Mouse (Mus musculus) embryonic facial prominence, embryonic 11.5 days (tissue): ENCODE results near the gene Drd4. TPM values are rescaled to one million over a fixed set of nuclear protein-coding genes. Genes with fewer than 3 reads are reported as not detected.

ENCODE experiments used
- ATAC-seq: fragments of 200-750 bp; cut with Nextera tagmentation; replicated peaks from 2 replicates; pipeline ENCODE4 v1.8.0; 2017; ENCODE audit warnings: low read depth; ENCODE audit not compliant: insufficient number of reproducible peaks, low FRiP score, low TSS enrichment
- DNase-seq: peaks from one replicate; pipeline ENCODE4 v3.0.0-alpha.2; 2015; ENCODE audit warnings: low spot score
- H3K27ac ChIP-seq: fragments of 300-500 bp; sonication (generic); replicated peaks from 2 replicates; pipeline ENCODE4 v1.5.1; 2014; ENCODE audit warnings: mild to moderate bottlenecking, low read depth, low read length, control low read depth
- H3K27me3 ChIP-seq: fragments of 300-500 bp; sonication (generic); 2 replicates; pipeline ENCODE4 v1.6.1; 2014; ENCODE audit warnings: mild to moderate bottlenecking, low read length, moderate library complexity, mixed read lengths; ENCODE audit not compliant: control insufficient read depth, insufficient read depth
- H3K36me3 ChIP-seq: fragments of 300-500 bp; sonication (generic); replicated peaks from 2 replicates; pipeline ENCODE4 v1.6.1; 2014; ENCODE audit warnings: low read depth, mild to moderate bottlenecking, low read length, moderate library complexity, mixed read lengths; ENCODE audit not compliant: control insufficient read depth, insufficient read depth
- H3K4me1 ChIP-seq: fragments of 300-500 bp; sonication (generic); 2 replicates; pipeline ENCODE4 v1.6.1; 2014; ENCODE audit warnings: low read length, mixed read lengths; ENCODE audit not compliant: control insufficient read depth, insufficient read depth
- H3K4me2 ChIP-seq: fragments of 300-500 bp; sonication (generic); 2 replicates; pipeline ENCODE4 v1.6.1; 2014; ENCODE audit warnings: low read depth, mild to moderate bottlenecking, control low read depth, low read length, moderate library complexity
- H3K4me3 ChIP-seq: fragments of 300-500 bp; sonication (generic); 2 replicates; pipeline ENCODE4 v1.5.1; 2014; ENCODE audit warnings: low read depth, low read length, control low read depth
- H3K9ac ChIP-seq: fragments of 300-500 bp; sonication (generic); replicated peaks from 2 replicates; pipeline ENCODE4 v1.6.1; 2014; ENCODE audit warnings: mild to moderate bottlenecking, control low read depth, low read length
- H3K9me3 ChIP-seq: fragments of 300-500 bp; sonication (generic); replicated peaks from 2 replicates; pipeline ENCODE4 v1.6.1; 2016; ENCODE audit warnings: mild to moderate bottlenecking, low read length, inconsistent platforms, mixed read lengths; ENCODE audit not compliant: control insufficient read depth
- WGBS: fragments of 180-500 bp; shearing (Covaris S2); extraction: QIAGEN DNeasy Blood & Tissue Kit; methylation state at CpG from one replicate; pipeline ENCODE4 v1.1.7; 2014; 5-methylcytosine and 5-hydroxymethylcytosine counted together
- polyA plus RNA-seq: library from polyadenylated mRNA; unstranded; fragments of >200 nt; fragmentation: Nextera tagmentation; extraction: Ambion mirVana; gene quantifications from 2 replicates; pipeline ENCODE4 v1.2.1, GENCODE M21; 2014

The Drd4 gene
- polyA plus RNA-seq, 1 experiment from 2014 or later = 0.62 TPM

DNA sequence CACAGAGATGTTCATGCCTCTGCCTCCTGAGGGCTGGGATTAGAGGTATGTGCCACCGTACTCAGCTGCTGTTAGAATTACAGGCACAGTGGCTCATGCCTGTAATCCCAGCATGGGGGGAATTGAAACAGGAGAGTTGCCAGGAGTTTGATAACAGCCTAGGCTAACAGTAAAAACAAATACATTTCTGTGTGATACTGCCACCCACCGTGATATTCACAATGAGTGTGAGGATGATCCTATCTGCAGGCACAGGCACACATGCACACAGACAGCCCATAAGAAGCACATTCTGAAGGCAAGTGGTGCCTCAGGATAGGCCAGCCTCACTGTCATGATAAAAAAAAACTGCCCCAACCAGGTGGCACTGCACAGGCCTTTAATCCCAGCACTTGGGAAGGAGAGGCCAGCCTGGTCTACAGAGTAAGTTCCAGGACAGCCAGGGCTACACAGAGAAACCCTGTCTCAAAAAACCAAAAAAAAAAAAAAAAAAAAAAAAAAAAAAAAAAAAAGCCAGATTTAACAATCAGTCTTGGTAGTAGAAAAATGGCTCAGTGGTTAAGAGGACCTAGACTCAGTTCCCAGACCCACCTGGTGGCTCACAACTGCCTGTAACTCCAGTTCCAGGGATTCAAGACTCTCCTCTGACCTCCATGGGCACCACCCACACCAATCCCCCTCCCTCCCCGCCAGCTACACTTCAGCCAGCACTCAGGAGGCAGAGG lies 6.3 kb downstream of the Drd4 start:
- H3K27me3 ChIP-seq = peaks cover 24% of the 10 kb centered on the region
- no peaks in the 10 kb centered on the region for H3K9me3 ChIP-seq
- H3K4me2 ChIP-seq = no peak overlapping the region
- no peak overlapping the region for H3K27ac ChIP-seq
- ATAC-seq (no peak), DNase-seq (no peak)
- H3K36me3 ChIP-seq = peaks cover 5% of the 10 kb centered on the region
- peaks cover 6% of the 10 kb centered on the region; the same call in 1 of the 2 replicates for H3K4me1 ChIP-seq
- no peak overlapping the region for H3K4me3 ChIP-seq
- 87% methylated on average over 3 of the region's 3 CpGs for WGBS
- H3K9ac ChIP-seq = no peak overlapping the region

DNA sequence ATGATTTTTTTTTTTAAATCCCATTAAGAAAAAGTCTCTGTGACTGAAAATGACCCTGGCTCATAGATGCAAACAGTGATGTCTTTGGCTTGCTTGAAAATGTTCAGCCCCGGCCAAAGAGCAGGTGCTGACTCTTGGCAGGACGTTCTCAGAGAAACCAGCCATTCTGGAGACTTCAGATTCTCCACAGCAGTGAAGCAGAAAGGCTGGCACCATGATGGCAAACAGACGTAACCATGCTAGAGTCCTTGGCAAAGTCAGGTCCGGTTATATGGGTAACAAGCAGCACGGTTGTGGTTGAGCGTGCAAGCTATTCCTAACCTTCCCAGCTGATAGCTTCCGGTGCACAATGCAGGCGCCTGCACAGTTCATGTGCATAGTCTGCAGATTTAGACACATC lies 7.4 kb downstream of the Drd4 start:
- H3K27me3 ChIP-seq = peaks cover 13% of the 10 kb centered on the region
- H3K4me1 ChIP-seq = 0 out of 2 replicates have a peak, but pooled peaks cover under 1% of the 10 kb centered on the region
- H3K4me3 ChIP-seq = no peak overlapping the region
- ATAC-seq = no peak
- no peak overlapping the region for H3K4me2 ChIP-seq
- H3K36me3 ChIP-seq = peaks cover 5% of the 10 kb centered on the region
- no peak overlapping the region for H3K9ac ChIP-seq
- no peaks in the 10 kb centered on the region for H3K9me3 ChIP-seq
- no peak overlapping the region for H3K27ac ChIP-seq
- 90% methylated on average over 8 of the region's 8 CpGs for WGBS
- DNase-seq = no peak

DNA sequence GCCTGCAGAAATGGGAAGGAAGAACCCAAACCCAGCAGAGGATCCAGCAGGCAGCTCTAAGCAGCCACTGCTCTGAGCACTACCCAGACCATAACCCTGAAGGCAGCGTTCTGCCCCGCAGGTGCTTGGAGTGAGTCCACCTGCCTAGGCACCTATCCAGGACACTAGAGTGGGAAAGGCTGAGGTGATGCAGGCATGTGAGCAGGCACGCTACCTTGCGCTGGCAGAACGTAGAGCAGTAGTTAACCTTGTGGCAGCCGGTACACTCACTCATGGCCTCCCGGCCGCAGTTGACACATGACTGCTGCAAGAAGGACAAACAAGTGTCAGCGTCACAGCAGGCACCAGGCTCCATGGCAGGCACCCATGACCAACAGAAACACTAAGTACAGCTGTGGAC lies 9.6 kb downstream of the Drd4 start:
- H3K9me3 ChIP-seq = no peaks in the 10 kb centered on the region
- no peaks in the 10 kb centered on the region for H3K4me1 ChIP-seq
- DNase-seq (no peak), ATAC-seq (no peak)
- no peak overlapping the region for H3K9ac ChIP-seq
- H3K4me3 ChIP-seq = no peak overlapping the region
- no peak overlapping the region for H3K4me2 ChIP-seq
- H3K27ac ChIP-seq = no peak overlapping the region
- H3K36me3 ChIP-seq = peaks cover 5% of the 10 kb centered on the region
- no peaks in the 10 kb centered on the region for H3K27me3 ChIP-seq
- 97% methylated on average over 9 of the region's 9 CpGs for WGBS

DNA sequence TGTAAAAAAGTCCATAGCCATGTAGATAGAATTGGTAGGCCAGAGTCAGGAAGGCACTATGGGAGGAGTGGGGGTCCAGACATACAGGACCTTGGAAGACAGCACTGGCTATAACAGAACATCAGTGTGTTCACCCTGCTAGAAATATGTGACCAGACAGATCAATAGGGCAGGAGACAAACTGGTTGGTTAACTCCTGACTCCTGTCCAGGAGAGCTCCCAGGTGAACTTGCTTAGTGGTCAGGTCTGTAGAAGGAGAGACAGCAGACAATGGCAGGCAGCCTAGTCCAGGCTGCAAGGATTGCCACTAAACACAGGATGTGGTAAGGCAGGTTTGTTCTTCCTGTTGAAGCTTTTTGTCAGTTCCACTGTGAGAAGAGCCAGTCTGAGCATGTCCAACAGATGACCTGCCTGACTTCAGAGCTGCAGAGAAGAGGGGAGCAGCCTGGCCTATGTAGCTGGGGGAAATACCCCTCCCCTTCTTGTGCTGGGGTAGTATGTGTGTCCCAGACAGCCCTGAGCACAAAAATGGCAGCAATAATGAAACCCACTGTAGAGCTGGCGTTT lies 11.0 kb downstream of the Drd4 start:
- Histone ChIP-seq H3K4me1 (no peaks in the 10 kb centered on the region), H3K4me3 (no peak overlapping the region), H3K36me3 (peaks cover 9% of the 10 kb centered on the region), H3K9me3 (no peaks in the 10 kb centered on the region), H3K27me3 (no peaks in the 10 kb centered on the region), H3K27ac (no peak overlapping the region), H3K9ac (no peak overlapping the region), H3K4me2 (no peak overlapping the region)
- 72% methylated on average over 1 of the region's 1 CpGs for WGBS
- ATAC-seq (no peak), DNase-seq (no peak)

DNA sequence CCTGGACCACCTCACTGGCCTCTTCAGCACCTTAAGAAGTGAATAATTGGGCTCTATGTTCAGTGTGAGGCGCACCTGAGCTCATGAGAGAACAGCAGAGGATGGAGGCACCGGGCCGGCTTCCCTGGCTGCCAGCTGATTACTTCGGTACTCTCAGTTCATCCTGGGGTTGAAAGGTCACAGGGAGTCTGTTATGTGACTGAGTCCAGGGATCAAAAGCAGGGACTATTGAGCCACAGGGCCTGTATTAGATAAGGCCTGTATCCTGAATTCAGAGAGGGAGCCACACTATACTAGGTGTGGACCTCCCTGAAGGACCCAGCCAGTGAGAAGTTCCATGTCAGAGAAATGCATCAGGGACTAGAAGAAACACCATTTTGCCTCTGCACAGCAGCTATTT lies 12.7 kb downstream of the Drd4 start:
- no peaks in the 10 kb centered on the region for H3K27me3 ChIP-seq
- DNase-seq (no peak), ATAC-seq (no peak)
- H3K4me1 ChIP-seq = no peaks in the 10 kb centered on the region
- no peak overlapping the region for H3K27ac ChIP-seq
- H3K4me2 ChIP-seq = no peak overlapping the region
- no peak overlapping the region for H3K4me3 ChIP-seq
- H3K9ac ChIP-seq = no peak overlapping the region
- no peaks in the 10 kb centered on the region for H3K9me3 ChIP-seq
- peaks cover 9% of the 10 kb centered on the region for H3K36me3 ChIP-seq
- WGBS = 89% methylated on average over 4 of the region's 4 CpGs

DNA sequence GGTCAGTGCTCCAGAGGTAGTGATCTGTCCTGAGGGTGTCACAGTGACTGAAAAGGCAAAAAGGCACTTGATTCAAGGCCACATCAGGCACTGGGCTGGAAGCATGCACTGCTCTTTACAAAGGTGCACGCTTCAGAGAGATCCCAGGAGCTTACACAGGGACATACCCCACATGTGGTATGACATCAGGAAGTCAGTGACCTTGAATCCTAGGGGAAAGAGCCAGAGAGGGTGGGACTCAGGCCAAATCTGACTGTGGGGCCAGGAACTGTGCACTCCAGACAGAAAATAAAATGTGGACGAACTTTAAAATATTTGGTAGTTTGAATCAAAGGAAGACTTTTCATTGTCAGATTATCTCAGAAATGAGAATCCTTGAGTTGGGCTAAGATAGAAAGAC lies 22.6 kb downstream of the Drd4 start:
- ATAC-seq (no peak), DNase-seq (no peak)
- H3K27me3 ChIP-seq = no peaks in the 10 kb centered on the region
- H3K9ac ChIP-seq = no peak overlapping the region
- H3K4me3 ChIP-seq = no peak overlapping the region
- no peak overlapping the region for H3K27ac ChIP-seq
- 91% methylated on average over 2 of the region's 2 CpGs for WGBS
- H3K4me2 ChIP-seq = no peak overlapping the region
- peaks cover 21% of the 10 kb centered on the region for H3K36me3 ChIP-seq
- no peaks in the 10 kb centered on the region for H3K4me1 ChIP-seq
- no peaks in the 10 kb centered on the region for H3K9me3 ChIP-seq

DNA sequence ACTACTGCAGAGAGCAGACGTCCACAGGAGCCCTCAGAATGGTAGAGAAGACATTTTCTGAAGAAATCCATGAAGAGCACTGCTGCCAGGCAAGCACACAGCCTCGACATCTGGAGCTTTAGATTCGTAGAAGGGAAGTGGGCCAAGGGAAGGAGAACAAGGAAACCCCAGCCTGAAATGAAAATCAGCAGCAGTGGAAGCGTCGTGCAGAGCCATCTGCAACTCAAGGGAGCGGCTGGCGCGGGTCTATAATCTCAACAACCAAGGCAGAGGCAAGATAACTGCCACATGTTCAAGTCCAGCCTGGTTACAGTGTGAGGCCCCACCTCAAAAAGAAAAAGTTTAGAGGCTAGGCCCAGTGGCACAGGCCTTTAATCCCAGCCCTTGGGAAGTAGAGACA lies 23.3 kb downstream of the Drd4 start:
- no peaks in the 10 kb centered on the region for H3K4me1 ChIP-seq
- no peak overlapping the region for H3K9ac ChIP-seq
- no peaks in the 10 kb centered on the region for H3K9me3 ChIP-seq
- no peak overlapping the region for H3K4me2 ChIP-seq
- no peaks in the 10 kb centered on the region for H3K27me3 ChIP-seq
- no peak overlapping the region for H3K4me3 ChIP-seq
- DNase-seq = no peak
- ATAC-seq = no peak
- H3K36me3 ChIP-seq = peaks cover 21% of the 10 kb centered on the region
- H3K27ac ChIP-seq = no peak overlapping the region
- 90% methylated on average over 8 of the region's 8 CpGs for WGBS

DNA sequence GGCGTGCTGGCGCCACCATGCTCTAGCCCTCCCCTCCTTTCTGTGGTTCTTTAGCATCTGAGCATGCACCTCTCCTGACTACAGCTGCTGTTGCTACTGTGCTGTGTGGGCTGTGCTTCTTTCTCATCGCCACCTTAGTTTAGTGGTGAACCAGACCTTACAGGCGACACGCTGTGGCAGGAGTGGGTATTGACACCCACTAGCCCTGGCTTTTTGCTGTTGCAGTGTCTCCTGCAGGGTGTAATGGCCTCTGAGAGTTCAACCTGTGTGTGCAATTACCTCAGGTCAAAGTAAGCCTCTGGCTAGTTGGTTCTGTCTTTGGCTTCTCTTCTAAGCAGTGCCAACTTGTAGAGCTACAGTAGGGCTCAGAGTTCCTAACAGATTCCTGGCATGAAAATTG lies 24.2 kb downstream of the Drd4 start:
- H3K9me3 ChIP-seq = no peaks in the 10 kb centered on the region
- peaks cover 21% of the 10 kb centered on the region for H3K36me3 ChIP-seq
- ATAC-seq = peak; percentile 44; the same call in 1 of the 2 replicates
- H3K27me3 ChIP-seq = no peaks in the 10 kb centered on the region
- no peak overlapping the region for H3K27ac ChIP-seq
- WGBS = 81% methylated on average over 5 of the region's 5 CpGs
- H3K4me1 ChIP-seq = no peaks in the 10 kb centered on the region
- no peak overlapping the region for H3K4me3 ChIP-seq
- no peak overlapping the region for H3K9ac ChIP-seq
- peak; percentile 49 for DNase-seq
- H3K4me2 ChIP-seq = no peak overlapping the region
